In genomic region chr16:31475123-31475968, GRCm38 (mm10) we compare ENCODE assay signal across 9 mouse cellular contexts. TPM values are rescaled to one million over a fixed set of nuclear protein-coding genes. Genes with fewer than 3 reads are reported as not detected.
DNase-seq lines count a peak whose midpoint lies in the region; ATAC-seq and TF ChIP-seq lines count a peak whose summit lies in the region.
"Had no signal": no experiment of that assay in that cellular context is flagged by ENCODE, and none has a peak within 500 bp of the region (broad histone marks: within the 10 kb centered on the region; RNA-seq: fewer than 3 reads in every experiment).

No protein-coding gene starts in this region.

- peaks cover 3% of the 10 kb centered on the region; the same call in 1 of the 2 replicates for H3K9me3 ChIP-seq in heart, embryonic 11.5 days (replicated peaks; ENCODE audit: control insufficient read depth, low read length)
- H3K9me3 ChIP-seq in forebrain, embryonic 13.5 days (replicated peaks) = no peaks in the 10 kb centered on the region
- peaks cover 10% of the 10 kb centered on the region for H3K9me3 ChIP-seq in limb, embryonic 12.5 days

- H3K4me1 ChIP-seq in heart, embryonic 11.5 days (ENCODE audit: control insufficient read depth, insufficient read depth, low read length) = no peaks in the 10 kb centered on the region
- H3K4me1 ChIP-seq in forebrain, embryonic 13.5 days = peaks cover 19% of the 10 kb centered on the region
- H3K4me1 ChIP-seq in limb, embryonic 12.5 days (replicated peaks) = peaks cover 10% of the 10 kb centered on the region
- 0 out of 2 replicates have a peak, but pooled peaks cover 3% of the 10 kb centered on the region for H3K4me1 ChIP-seq in thymus, adult 2 months (replicated peaks; ENCODE audit: control insufficient read depth, insufficient read depth, low read length)

- H3K9ac ChIP-seq in heart, embryonic 11.5 days (ENCODE audit: low read depth, low read length) = no peak overlapping the region
- no peak overlapping the region for H3K9ac ChIP-seq in forebrain, embryonic 13.5 days
- no peak overlapping the region for H3K9ac ChIP-seq in limb, embryonic 12.5 days (replicated peaks)

- H3K36me3 ChIP-seq in heart, embryonic 11.5 days (ENCODE audit: control insufficient read depth, insufficient read depth, low read length) = no peaks in the 10 kb centered on the region
- no peaks in the 10 kb centered on the region for H3K36me3 ChIP-seq in forebrain, embryonic 13.5 days (ENCODE audit: poor library complexity, severe bottlenecking)
- no peaks in the 10 kb centered on the region for H3K36me3 ChIP-seq in limb, embryonic 12.5 days
- H3K36me3 ChIP-seq in thymus, adult 2 months (ENCODE audit: control insufficient read depth, insufficient read depth, low read length) = no peaks in the 10 kb centered on the region

- DNase-seq in heart, adult 18-20 months = peak; percentile 26 to 35
- no peak for DNase-seq in adipocyte (ENCODE audit: low spot score)
- no peak for DNase-seq in thymus, adult 2 months
- DNase-seq in layer of hippocampus, adult 9-10 months (ENCODE audit: low spot score) = no peak
- DNase-seq: B cell, adult 2 months had no signal

- H3K4me3 ChIP-seq in heart, embryonic 11.5 days (ENCODE audit: low read depth, low read length) = no peak overlapping the region
- H3K4me3 ChIP-seq in forebrain, embryonic 13.5 days = no peak overlapping the region
- H3K4me3 ChIP-seq in limb, embryonic 12.5 days (replicated peaks) = no peak overlapping the region
- H3K4me3 ChIP-seq in thymus, adult 2 months (ENCODE audit: control insufficient read depth, insufficient read depth, low read length) = no peak overlapping the region

- no peaks in the 10 kb centered on the region for H3K27me3 ChIP-seq in heart, embryonic 11.5 days (ENCODE audit: control insufficient read depth, insufficient read depth, low read length)
- H3K27me3 ChIP-seq in forebrain, embryonic 13.5 days = no peaks in the 10 kb centered on the region
- H3K27me3 ChIP-seq in limb, embryonic 12.5 days = no peaks in the 10 kb centered on the region
- H3K27me3 ChIP-seq in thymus, adult 2 months (ENCODE audit: control insufficient read depth, insufficient read depth, low read length) = no peaks in the 10 kb centered on the region

- no peak overlapping the region for H3K27ac ChIP-seq in heart, embryonic 11.5 days (ENCODE audit: low read depth, low read length)
- peak overlapping the region; percentile 85 for H3K27ac ChIP-seq in forebrain, embryonic 13.5 days
- H3K27ac ChIP-seq in limb, embryonic 12.5 days = peak overlapping the region; percentile 42
- no peak overlapping the region for H3K27ac ChIP-seq in thymus, adult 2 months (ENCODE audit: control insufficient read depth, insufficient read depth, low read length)

- TF ChIP-seq CTCF in thymus, adult 2 months (IDR thresholded peaks at IDR 0.05; ENCODE audit: borderline replicate concordance, control insufficient read depth, extremely low read depth, insufficient read depth, low read length, poor library complexity) = no peak

- no peak for ATAC-seq in heart, embryonic 11.5 days (replicated peaks; ENCODE audit: insufficient number of reproducible peaks, low FRiP score, low TSS enrichment)
- peak; percentile 70 for ATAC-seq in cerebellum, adult (ENCODE audit: insufficient number of reproducible peaks, low FRiP score, low TSS enrichment)
- peak; percentile 77 for ATAC-seq in forebrain, embryonic 13.5 days
- ATAC-seq in limb, embryonic 12.5 days (ENCODE audit: insufficient number of reproducible peaks, insufficient read depth, low FRiP score, low TSS enrichment, low read depth) = 0 out of 2 replicates have a peak, but pooled peaks have one; percentile 37

- no peak overlapping the region for H3K4me2 ChIP-seq in heart, embryonic 11.5 days
- H3K4me2 ChIP-seq in forebrain, embryonic 13.5 days = no peak overlapping the region
- no peak overlapping the region for H3K4me2 ChIP-seq in limb, embryonic 12.5 days

- WGBS in heart, embryonic 11.5 days (ENCODE audit: insufficient replicate concordance) = 59% methylated on average over 9 of the region's 9 CpGs
- WGBS in forebrain, embryonic 13.5 days = 66% methylated on average over 9 of the region's 9 CpGs
- 52% methylated on average over 9 of the region's 9 CpGs for WGBS in limb, embryonic 12.5 days
- WGBS in thymus, adult 2 months = 82% methylated on average over 9 of the region's 9 CpGs

- TF ChIP-seq POLR2A in thymus, adult 2 months (IDR thresholded peaks at IDR 0.05; ENCODE audit: control insufficient read depth, extremely low read depth, insufficient read depth, low read length, poor library complexity) = no peak

RNA-seq across cellular contexts. Expression of gene Bdh1, which starts 53.3 kb away (rescaled TPM):
- 100 to 1,000 TPM; 240 to 275 TPM for total RNA-seq in heart, adult 18-20 months (2021)
- 15.5 and 19.3 TPM in 2 replicates for polyA plus RNA-seq in heart, embryonic 11.5 days (2014; fragmentation: Nextera tagmentation; extraction: Ambion mirVana)
- 71.3 and 88.7 TPM in 2 replicates for polyA plus RNA-seq in forebrain, embryonic 13.5 days (2015; fragmentation: Nextera tagmentation; extraction: Ambion mirVana)
- 18.7 and 18.8 TPM in 2 replicates for polyA plus RNA-seq in limb, embryonic 12.5 days (2016; fragmentation: Nextera tagmentation; extraction: Ambion mirVana)
- 59.4 and 78.8 TPM in 2 replicates for polyA plus RNA-seq in thymus, adult 2 months (2012; rRNA removed)

Comparison
In these comparisons a context has a peak if more than half of its experiments do, and no peak if none do; other contexts are left out.
1. DNase-seq: peak in heart, adult 18-20 months (2 of 2); none in adipocyte (single experiment), thymus, adult 2 months (single experiment) and layer of hippocampus, adult 9-10 months (single experiment).
2. H3K27ac ChIP-seq: peak in forebrain, embryonic 13.5 days (single experiment) and limb, embryonic 12.5 days (single experiment); none in heart, embryonic 11.5 days (single experiment) and thymus, adult 2 months (single experiment).